Mouse (Mus musculus) myocyte (in vitro differentiated cells): Measurements from ENCODE around the gene Hoxd8. TPM values are rescaled to one million over a fixed set of nuclear protein-coding genes. Genes with fewer than 3 reads are reported as not detected.

Experiments used
- H3K27me3 ChIP-seq: one replicate; pipeline ENCODE4 v1.6.1; 2011; ENCODE audit not compliant: control insufficient read depth, insufficient read depth, insufficient read length
- H3K36me3 ChIP-seq: one replicate; pipeline ENCODE4 v1.6.1; 2011; ENCODE audit not compliant: control insufficient read depth, insufficient read depth
- H3K4me2 ChIP-seq: one replicate; pipeline ENCODE4 v1.6.1; 2011; ENCODE audit warnings: low read depth, control low read depth
- H3K4me3 ChIP-seq: one replicate; pipeline ENCODE4 v1.5.1; 2011; ENCODE audit warnings: mild to moderate bottlenecking, control low read depth, moderate library complexity
- H3K79me2 ChIP-seq: one replicate; pipeline ENCODE4 v1.6.1; 2011; ENCODE audit not compliant: control insufficient read depth, insufficient read depth
- H3ac ChIP-seq: one replicate; pipeline ENCODE4 v1.6.1; 2011; ENCODE audit not compliant: control insufficient read depth, insufficient read length
- CEBPB ChIP-seq: IDR thresholded peaks from 2 replicates; pipeline ENCODE4 v1.6.1; 2011; ENCODE audit warnings: mild to moderate bottlenecking, moderate library complexity; ENCODE audit not compliant: poor library complexity, insufficient read depth, severe bottlenecking
- E2F4 ChIP-seq: IDR thresholded peaks from one replicate; pipeline ENCODE4 v1.6.1; 2011; ENCODE audit warnings: mild to moderate bottlenecking, control low read depth, moderate library complexity; ENCODE audit not compliant: insufficient read depth
- MAX ChIP-seq: IDR thresholded peaks from one replicate; pipeline ENCODE4 v1.6.1; 2011; ENCODE audit warnings: low read depth, mild to moderate bottlenecking, control low read depth
- MYOD1 ChIP-seq, 3 experiments: IDR thresholded peaks; one replicate each; pipeline ENCODE4 v1.6.1; 2011; ENCODE audit warnings: control low read depth in 2 of 3, low read depth in 2 of 3, mild to moderate bottlenecking in 2 of 3, moderate library complexity in 1 of 3; ENCODE audit not compliant: insufficient read length in 2 of 3, control insufficient read depth in 1 of 3
- MYOG ChIP-seq, 3 experiments: IDR thresholded peaks; one replicate each; pipeline ENCODE4 v1.6.1; 2011; ENCODE audit warnings: control low read depth in 2 of 3, low read depth in 2 of 3, mild to moderate bottlenecking in 2 of 3; ENCODE audit not compliant: insufficient read length in 2 of 3, control insufficient read depth in 1 of 3, insufficient read depth in 1 of 3
- POLR2A ChIP-seq: IDR thresholded peaks from one replicate; pipeline ENCODE4 v1.6.1; 2011; ENCODE audit warnings: low read depth, mild to moderate bottlenecking, control low read depth, moderate library complexity; ENCODE audit not compliant: insufficient read length
- POLR2AphosphoS2 ChIP-seq: IDR thresholded peaks from one replicate; pipeline ENCODE4 v1.6.1; 2011; ENCODE audit warnings: low read depth, control low read depth; ENCODE audit not compliant: insufficient read length
- REST ChIP-seq: IDR thresholded peaks from one replicate; pipeline ENCODE4 v1.6.1; 2011; ENCODE audit warnings: mild to moderate bottlenecking, control low read depth, moderate library complexity; ENCODE audit not compliant: insufficient read depth, insufficient read length
- SRF ChIP-seq: IDR thresholded peaks from one replicate; pipeline ENCODE4 v1.6.1; 2011; ENCODE audit warnings: low read depth; ENCODE audit not compliant: control insufficient read depth, insufficient read length
- TCF12 ChIP-seq: IDR thresholded peaks from one replicate; pipeline ENCODE4 v1.6.1; 2011; ENCODE audit warnings: mild to moderate bottlenecking, control low read depth; ENCODE audit not compliant: poor library complexity, insufficient read depth, severe bottlenecking
- TCF3 ChIP-seq: IDR thresholded peaks from one replicate; pipeline ENCODE4 v1.6.1; 2011; ENCODE audit warnings: low read depth, control low read depth; ENCODE audit not compliant: insufficient read length
- USF1 ChIP-seq: IDR thresholded peaks from one replicate; pipeline ENCODE4 v1.6.1; 2011; ENCODE audit warnings: low read depth, mild to moderate bottlenecking, control low read depth, moderate library complexity
- polyA plus RNA-seq: library from polyadenylated mRNA; unstranded; fragments of >200 nt; fragmentation: generic; extraction: Trizol; gene quantifications from one replicate; pipeline ENCODE4 v1.2.1, GENCODE M21; 2012; ENCODE audit warnings: missing spikeins

Gene Hoxd8
- polyA plus RNA-seq, 1 experiment = not detected

DNA sequence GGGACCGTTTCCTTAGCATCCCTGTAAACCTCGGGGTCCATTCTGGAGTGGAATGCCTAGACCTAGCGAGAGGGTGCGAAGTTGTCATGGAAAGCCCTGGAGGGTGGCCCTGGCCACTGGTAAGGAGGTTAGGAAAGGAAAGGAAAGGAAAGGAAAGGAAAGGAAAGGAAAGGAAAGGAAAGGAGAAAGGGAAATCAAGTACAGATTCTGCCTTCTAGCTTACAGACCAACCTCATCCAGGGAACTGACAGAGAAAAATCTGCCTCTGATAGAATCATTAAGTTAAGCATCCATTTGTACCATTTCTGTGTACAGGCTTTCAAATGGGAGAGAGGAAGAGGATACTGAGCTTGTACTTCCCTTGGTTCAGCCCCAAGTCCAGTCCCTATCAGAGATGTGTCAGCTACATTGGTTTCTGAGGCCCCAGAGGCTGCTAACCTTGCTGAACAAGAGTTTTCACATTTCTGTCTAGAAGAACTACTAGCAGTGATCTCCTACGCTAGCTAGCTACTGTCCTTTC is 46.4 kb downstream of the Hoxd8 start:
- no peak overlapping the region for H3K4me3 ChIP-seq
- H3K36me3 ChIP-seq = no peaks in the 10 kb centered on the region
- no peak overlapping the region for H3K4me2 ChIP-seq
- no peaks in the 10 kb centered on the region for H3K79me2 ChIP-seq
- TF ChIP-seq CEBPB (no peak), USF1 (no peak), MYOG (IDR thresholded peaks at IDR 0.05; ENCODE audit: control insufficient read depth in 1 of 3, insufficient read depth in 1 of 3, insufficient read length in 2 of 3, low read depth in 2 of 3) (no peak), TCF12 (no peak), MYOD1 (IDR thresholded peaks at IDR 0.05; ENCODE audit: control insufficient read depth in 1 of 3, insufficient read length in 2 of 3, low read depth in 2 of 3) (no peak), POLR2A (no peak), POLR2AphosphoS2 (no peak), REST (no peak)
- H3K27me3 ChIP-seq = peaks cover 54% of the 10 kb centered on the region
- H3ac ChIP-seq = no peak overlapping the region

DNA sequence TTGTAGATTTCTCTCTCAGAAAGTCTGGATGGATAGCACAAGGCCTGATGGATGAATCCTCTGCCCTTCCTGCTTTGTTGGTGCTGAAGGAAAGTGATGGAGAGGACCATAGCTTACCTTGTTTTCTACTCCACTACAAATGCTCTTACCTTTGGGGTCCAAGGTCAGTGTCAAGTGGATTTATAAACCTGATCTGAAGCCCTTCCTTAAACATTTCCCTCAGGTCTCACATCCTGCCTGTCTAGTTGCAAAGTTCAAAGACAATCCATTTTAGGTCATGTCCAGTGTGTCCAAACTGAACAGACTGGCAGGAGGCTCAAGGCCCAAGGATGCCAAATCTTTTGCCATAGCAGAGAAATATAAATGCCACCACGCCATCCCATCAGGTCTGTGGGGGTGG is 47.4 kb downstream of the Hoxd8 start:
- Histone ChIP-seq H3K79me2 (no peaks in the 10 kb centered on the region), H3K27me3 (peaks cover 44% of the 10 kb centered on the region)

DNA sequence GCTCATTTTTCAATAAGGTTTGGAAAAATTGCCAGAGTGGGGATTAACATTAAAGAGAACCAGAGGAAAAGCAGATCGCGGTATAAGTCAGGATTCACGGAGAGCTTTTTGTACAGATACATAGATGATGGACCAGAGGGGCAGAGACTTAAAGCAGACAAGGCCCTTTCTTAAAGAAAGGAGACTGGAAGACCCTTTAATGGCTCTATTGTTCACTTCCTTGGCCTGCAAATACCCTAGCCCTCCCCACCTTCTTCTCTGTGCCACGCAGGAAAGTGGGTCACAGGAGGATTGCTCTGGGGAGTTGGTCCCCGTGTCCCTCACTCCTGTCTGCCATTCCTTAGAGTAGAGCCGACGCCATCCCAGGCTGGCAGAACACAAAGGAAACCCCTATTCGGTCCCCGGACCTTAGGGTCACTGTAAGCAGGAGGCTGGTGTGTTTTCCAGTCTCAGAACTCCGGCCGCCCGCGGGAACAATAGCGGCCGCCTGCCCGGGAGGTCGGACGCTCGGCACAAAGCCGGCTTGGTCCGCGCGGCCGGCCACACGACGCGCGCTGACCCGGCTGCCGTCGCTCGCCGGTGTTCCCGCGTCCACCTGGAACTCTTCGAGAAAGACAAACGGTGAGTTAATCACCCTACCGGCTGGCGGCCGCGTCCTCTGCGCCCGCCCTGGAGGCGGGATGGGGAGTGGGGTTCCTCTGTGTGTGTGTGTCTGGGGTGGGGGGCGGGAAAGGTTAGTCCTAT is 48.2 kb downstream of the Hoxd8 start:
- H3ac ChIP-seq = no peak overlapping the region
- H3K4me2 ChIP-seq = no peak overlapping the region
- no peak for TF ChIP-seq SRF
- TF ChIP-seq USF1 = no peak
- no peak for TF ChIP-seq TCF3
- H3K4me3 ChIP-seq = no peak overlapping the region
- peaks cover 40% of the 10 kb centered on the region for H3K27me3 ChIP-seq
- no peaks in the 10 kb centered on the region for H3K36me3 ChIP-seq
- H3K79me2 ChIP-seq = no peaks in the 10 kb centered on the region

More for the DNA sequence above, 47.4 kb downstream of the Hoxd8 start:
- TF ChIP-seq POLR2A (no peak), E2F4 (no peak), TCF12 (no peak), MAX (no peak), MYOG (IDR thresholded peaks at IDR 0.05; ENCODE audit: control insufficient read depth in 1 of 3, insufficient read depth in 1 of 3, insufficient read length in 2 of 3, low read depth in 2 of 3) (no peak), SRF (no peak), REST (no peak), MYOD1 (IDR thresholded peaks at IDR 0.05; ENCODE audit: control insufficient read depth in 1 of 3, insufficient read length in 2 of 3, low read depth in 2 of 3) (no peak), TCF3 (no peak), CEBPB (no peak), POLR2AphosphoS2 (no peak), USF1 (no peak)
- Histone ChIP-seq H3ac (no peak overlapping the region), H3K4me3 (no peak overlapping the region), H3K36me3 (no peaks in the 10 kb centered on the region), H3K4me2 (no peak overlapping the region)

DNA sequence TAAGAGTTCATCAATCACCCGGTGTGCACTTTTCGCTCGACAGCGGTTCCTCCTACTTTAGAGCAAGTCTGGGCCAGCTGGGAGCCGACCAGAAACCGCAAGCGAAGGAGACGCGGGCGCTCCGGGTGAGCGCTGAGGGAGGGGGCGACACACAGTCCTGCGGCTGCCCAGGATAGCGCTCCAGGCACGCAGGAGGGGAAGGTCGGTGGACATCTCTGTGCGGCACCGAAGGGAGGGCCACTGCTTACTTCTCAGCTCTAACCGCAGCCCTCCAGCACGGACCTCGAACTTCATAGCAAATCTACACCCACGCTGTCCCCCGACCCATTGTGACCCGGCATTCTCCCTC is 48.7 kb downstream of the Hoxd8 start:
- TF ChIP-seq POLR2AphosphoS2 = no peak
- TF ChIP-seq CEBPB = no peak
- TF ChIP-seq USF1 = no peak
- TF ChIP-seq MAX = no peak
- no peak for TF ChIP-seq TCF3
- no peak for TF ChIP-seq REST
- no peak for TF ChIP-seq MYOD1 (IDR thresholded peaks at IDR 0.05; ENCODE audit: control insufficient read depth in 1 of 3, insufficient read length in 2 of 3, low read depth in 2 of 3)
- no peak for TF ChIP-seq POLR2A
- TF ChIP-seq TCF12 = no peak
- no peak for TF ChIP-seq E2F4
- TF ChIP-seq SRF = no peak
- no peak for TF ChIP-seq MYOG (IDR thresholded peaks at IDR 0.05; ENCODE audit: control insufficient read depth in 1 of 3, insufficient read depth in 1 of 3, insufficient read length in 2 of 3, low read depth in 2 of 3)
- no peak overlapping the region for H3K4me3 ChIP-seq

DNA sequence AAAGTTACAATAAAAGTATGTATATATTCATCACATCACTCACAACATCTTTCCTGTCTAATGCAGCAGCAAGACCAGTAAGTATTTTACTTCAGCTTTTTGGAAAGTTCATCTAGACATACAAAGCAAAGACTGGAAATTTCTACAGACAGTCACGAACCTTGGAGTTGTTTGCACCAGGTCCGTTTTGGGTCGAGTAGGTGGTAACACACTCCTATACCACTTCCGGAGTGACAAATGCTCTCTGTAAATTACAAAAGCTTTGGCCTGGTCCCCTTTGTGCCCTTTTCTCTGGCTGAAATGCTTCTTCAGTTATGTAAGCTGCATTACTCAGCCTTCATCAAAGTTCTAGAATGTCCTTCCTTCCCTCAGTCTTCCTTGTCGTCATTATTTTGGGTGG is 49.3 kb downstream of the Hoxd8 start:
- Histone ChIP-seq H3K4me2 (no peak overlapping the region), H3K79me2 (no peaks in the 10 kb centered on the region), H3ac (no peak overlapping the region), H3K27me3 (peaks cover 40% of the 10 kb centered on the region), H3K4me3 (no peak overlapping the region), H3K36me3 (no peaks in the 10 kb centered on the region)
- no peak for TF ChIP-seq E2F4
- TF ChIP-seq SRF = no peak
- no peak for TF ChIP-seq POLR2A
- no peak for TF ChIP-seq USF1
- TF ChIP-seq TCF3 = no peak
- TF ChIP-seq CEBPB = no peak
- TF ChIP-seq POLR2AphosphoS2 = no peak
- TF ChIP-seq REST = no peak
- no peak for TF ChIP-seq MYOD1 (IDR thresholded peaks at IDR 0.05; ENCODE audit: control insufficient read depth in 1 of 3, insufficient read length in 2 of 3, low read depth in 2 of 3)
- TF ChIP-seq MAX = no peak
- no peak for TF ChIP-seq TCF12
- no peak for TF ChIP-seq MYOG (IDR thresholded peaks at IDR 0.05; ENCODE audit: control insufficient read depth in 1 of 3, insufficient read depth in 1 of 3, insufficient read length in 2 of 3, low read depth in 2 of 3)

More for the DNA sequence above, 48.7 kb downstream of the Hoxd8 start:
- Histone ChIP-seq H3ac (no peak overlapping the region), H3K36me3 (no peaks in the 10 kb centered on the region), H3K79me2 (no peaks in the 10 kb centered on the region), H3K27me3 (peaks cover 40% of the 10 kb centered on the region), H3K4me2 (no peak overlapping the region)
